Mouse (Mus musculus) bone marrow macrophage, adult 2 months (primary cell): ENCODE results near the gene Rtp3.

Source experiments
- CTCF ChIP-seq: IDR thresholded peaks from 2 replicates; pipeline ENCODE4 v1.5.1; 2012; ENCODE audit warnings: low read depth, mild to moderate bottlenecking, low read length, moderate library complexity
- POLR2A ChIP-seq: IDR thresholded peaks from 2 replicates; pipeline ENCODE4 v1.6.1; 2012; ENCODE audit warnings: mild to moderate bottlenecking, low read depth, low read length, borderline replicate concordance

DNA sequence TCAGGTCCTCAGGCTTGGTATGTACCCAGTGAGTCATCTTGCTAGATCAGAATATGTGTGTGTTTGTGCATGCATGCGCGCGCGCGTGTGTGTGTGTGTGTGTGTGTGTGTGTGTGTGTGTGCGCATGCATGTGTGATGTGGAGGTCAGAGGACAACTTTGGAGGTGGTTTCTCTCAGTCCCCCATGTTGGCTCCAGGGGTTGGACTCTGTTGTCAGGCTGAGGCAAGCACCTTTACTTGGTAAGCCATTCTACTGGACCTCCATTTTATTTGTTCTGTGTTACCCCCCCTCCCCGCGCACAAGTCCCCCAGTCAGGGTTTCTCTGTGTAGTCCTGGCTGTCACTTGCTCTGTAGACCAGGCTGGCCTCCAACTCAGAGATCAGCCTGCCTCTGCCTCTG, 29.0 kb downstream of the Rtp3 start:
- no peak for TF ChIP-seq POLR2A
- no peak for TF ChIP-seq CTCF
